Mouse (Mus musculus) forebrain, embryonic 13.5 days (tissue): ENCODE data around the gene Csnk2b. TPM values are rescaled to one million over a fixed set of nuclear protein-coding genes. Genes with fewer than 3 reads are reported as not detected.

Experiments used
- ATAC-seq: fragments of 200-750 bp; cut with Nextera tagmentation; 2 replicates; pipeline ENCODE4 v1.8.0; 2017
- H3K27ac ChIP-seq: fragments of 300-500 bp; sonication (generic); 2 replicates; pipeline ENCODE4 v1.5.1; 2015; ENCODE audit warnings: inconsistent platforms, mild to moderate bottlenecking, moderate library complexity
- H3K27me3 ChIP-seq: fragments of 300-500 bp; sonication (generic); 2 replicates; pipeline ENCODE4 v1.6.1; 2015; ENCODE audit warnings: mild to moderate bottlenecking, inconsistent platforms
- H3K36me3 ChIP-seq: fragments of 300-500 bp; sonication (generic); 2 replicates; pipeline ENCODE4 v1.6.1; 2015; ENCODE audit warnings: mild to moderate bottlenecking, inconsistent platforms; ENCODE audit not compliant: poor library complexity, severe bottlenecking
- H3K4me1 ChIP-seq: fragments of 300-500 bp; sonication (generic); 2 replicates; pipeline ENCODE4 v1.6.1; 2015; ENCODE audit warnings: inconsistent platforms
- H3K4me2 ChIP-seq: fragments of 300-500 bp; sonication (generic); 2 replicates; pipeline ENCODE4 v1.6.1; 2015; ENCODE audit warnings: inconsistent platforms, mild to moderate bottlenecking, moderate library complexity
- H3K4me3 ChIP-seq: fragments of 300-500 bp; sonication (generic); 2 replicates; pipeline ENCODE4 v1.5.1; 2015; ENCODE audit warnings: mild to moderate bottlenecking, inconsistent platforms
- H3K9ac ChIP-seq: fragments of 300-500 bp; sonication (generic); 2 replicates; pipeline ENCODE4 v1.6.1; 2015; ENCODE audit warnings: mild to moderate bottlenecking, inconsistent platforms
- H3K9me3 ChIP-seq: fragments of 300-500 bp; sonication (generic); replicated peaks from 2 replicates; pipeline ENCODE4 v1.6.1; 2016; ENCODE audit warnings: inconsistent platforms
- WGBS: fragments of 180-500 bp; shearing (Covaris S2); methylation state at CpG from one replicate; pipeline ENCODE4 v1.1.7; 2015; 5-methylcytosine and 5-hydroxymethylcytosine counted together
- polyA plus RNA-seq: library from polyadenylated mRNA; unstranded; fragments of >200 nt; fragmentation: Nextera tagmentation; extraction: Ambion mirVana; gene quantifications from 2 replicates; pipeline ENCODE4 v1.2.1, GENCODE M21; 2015

The Csnk2b gene
- polyA plus RNA-seq, 1 experiment from 2014 or later: 339 TPM

DNA sequence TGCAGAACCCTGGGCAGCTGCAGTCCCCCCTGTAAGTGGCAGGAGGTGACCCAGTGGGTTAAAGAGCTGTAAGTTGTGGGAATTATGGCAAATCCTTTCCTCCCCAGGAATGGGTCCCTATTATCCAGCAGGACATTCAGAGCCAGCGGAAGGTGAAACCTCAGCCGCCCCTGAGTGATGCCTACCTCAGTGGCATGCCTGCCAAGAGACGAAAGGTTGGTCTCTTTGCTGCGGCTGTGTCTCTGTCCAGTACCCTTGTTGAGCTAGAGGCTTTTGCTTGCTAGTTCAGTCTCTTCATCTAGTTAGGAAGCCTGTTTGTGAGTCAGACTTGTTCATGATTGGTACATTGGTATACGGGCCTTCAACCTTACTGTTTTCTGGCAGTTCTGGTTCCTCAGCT lies 24.3 kb upstream of the Csnk2b start:
- Histone ChIP-seq H3K4me2 (no peak overlapping the region), H3K27ac (no peak overlapping the region), H3K4me3 (no peak overlapping the region), H3K4me1 (no peaks in the 10 kb centered on the region), H3K27me3 (no peaks in the 10 kb centered on the region), H3K36me3 (peaks cover 98% of the 10 kb centered on the region), H3K9ac (no peak overlapping the region), H3K9me3 (no peaks in the 10 kb centered on the region)
- WGBS: 88% methylated on average over 5 of the region's 5 CpGs
- ATAC-seq: no peak

DNA sequence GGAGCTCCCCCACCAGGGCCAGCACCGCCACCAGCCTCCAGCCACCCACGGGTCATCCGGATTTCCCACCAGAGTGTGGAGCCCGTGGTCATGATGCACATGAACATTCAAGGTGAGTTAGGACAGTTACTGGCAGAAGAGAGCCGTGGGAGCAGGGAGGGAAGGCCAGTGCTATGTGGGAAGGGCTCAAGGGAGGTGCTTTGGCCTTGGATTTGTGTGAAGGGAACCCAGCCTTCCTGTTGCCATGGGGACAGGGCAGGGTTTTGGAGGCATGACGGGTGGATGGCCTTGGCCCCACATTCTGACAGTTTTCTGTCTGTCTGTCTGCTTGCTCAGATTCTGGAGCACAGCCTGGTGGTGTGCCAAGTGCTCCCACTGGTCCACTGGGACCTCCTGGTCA lies 20.1 kb upstream of the Csnk2b start:
- ATAC-seq: no peak
- H3K9me3 ChIP-seq: no peaks in the 10 kb centered on the region

DNA sequence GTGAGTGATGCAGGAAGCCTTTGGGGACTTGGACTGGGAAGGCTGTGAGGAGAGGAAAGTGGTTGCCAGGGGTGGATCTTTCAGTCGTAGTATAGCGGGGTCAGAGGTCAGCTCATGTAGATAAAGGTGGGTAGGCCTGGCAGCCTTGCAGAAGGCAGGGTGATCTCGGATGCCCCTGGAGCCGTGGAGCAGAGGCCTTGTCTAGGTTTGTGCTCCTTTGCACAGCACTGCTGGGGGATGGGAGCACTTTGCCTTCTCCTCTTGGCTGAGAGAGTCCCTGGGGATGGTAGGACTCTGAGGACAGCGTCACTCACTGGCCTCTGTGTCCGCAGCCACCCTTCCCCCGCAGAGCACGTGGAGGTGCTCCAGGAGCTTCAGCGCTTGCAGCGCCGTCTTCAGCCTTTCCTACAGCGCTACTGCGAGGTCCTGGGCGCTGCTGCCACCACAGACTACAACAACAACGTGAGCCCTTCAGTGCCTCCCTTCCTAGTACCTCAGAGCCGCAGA lies 18.7 kb upstream of the Csnk2b start:
- no peak for ATAC-seq
- 84% methylated on average over 16 of the region's 16 CpGs for WGBS
- no peaks in the 10 kb centered on the region for H3K27me3 ChIP-seq
- no peaks in the 10 kb centered on the region for H3K9me3 ChIP-seq
- H3K4me2 ChIP-seq: no peak overlapping the region
- H3K27ac ChIP-seq: no peak overlapping the region
- H3K4me1 ChIP-seq: peaks cover 28% of the 10 kb centered on the region
- peaks cover 77% of the 10 kb centered on the region for H3K36me3 ChIP-seq
- H3K9ac ChIP-seq: no peak overlapping the region
- no peak overlapping the region for H3K4me3 ChIP-seq

More for the DNA sequence above, 20.1 kb upstream of the Csnk2b start:
- Histone ChIP-seq H3K4me2 (no peak overlapping the region), H3K9ac (no peak overlapping the region), H3K4me3 (no peak overlapping the region), H3K27ac (no peak overlapping the region), H3K36me3 (peaks cover 91% of the 10 kb centered on the region), H3K4me1 (peaks cover 20% of the 10 kb centered on the region), H3K27me3 (no peaks in the 10 kb centered on the region)
- 92% methylated on average over 6 of the region's 6 CpGs for WGBS

DNA sequence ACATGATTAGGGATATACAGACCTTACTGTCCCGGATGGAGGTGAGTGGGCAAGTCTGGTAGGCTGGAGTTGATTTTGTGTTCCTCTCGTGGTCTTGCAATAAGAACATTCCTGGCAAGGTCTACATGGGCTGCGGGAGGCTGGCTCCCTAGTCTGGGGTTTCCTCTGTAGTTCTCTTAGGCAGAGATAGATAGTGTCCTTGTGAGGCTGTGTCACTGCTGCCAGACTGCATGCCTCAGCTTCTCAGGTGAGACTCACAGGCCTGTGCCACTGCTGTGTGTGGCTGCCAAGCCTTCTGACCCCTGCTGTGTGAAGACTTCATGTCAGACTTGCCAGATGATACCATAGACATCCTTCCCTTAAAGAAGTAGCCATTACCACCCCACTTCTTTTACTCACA lies 17.4 kb upstream of the Csnk2b start:
- no peak overlapping the region for H3K9ac ChIP-seq
- no peak overlapping the region for H3K27ac ChIP-seq
- H3K4me3 ChIP-seq: no peak overlapping the region
- peaks cover 64% of the 10 kb centered on the region for H3K36me3 ChIP-seq
- H3K4me1 ChIP-seq: peaks cover 28% of the 10 kb centered on the region
- WGBS: 96% methylated on average over 3 of the region's 3 CpGs
- H3K4me2 ChIP-seq: no peak overlapping the region
- H3K27me3 ChIP-seq: no peaks in the 10 kb centered on the region
- ATAC-seq: no peak
- no peaks in the 10 kb centered on the region for H3K9me3 ChIP-seq

DNA sequence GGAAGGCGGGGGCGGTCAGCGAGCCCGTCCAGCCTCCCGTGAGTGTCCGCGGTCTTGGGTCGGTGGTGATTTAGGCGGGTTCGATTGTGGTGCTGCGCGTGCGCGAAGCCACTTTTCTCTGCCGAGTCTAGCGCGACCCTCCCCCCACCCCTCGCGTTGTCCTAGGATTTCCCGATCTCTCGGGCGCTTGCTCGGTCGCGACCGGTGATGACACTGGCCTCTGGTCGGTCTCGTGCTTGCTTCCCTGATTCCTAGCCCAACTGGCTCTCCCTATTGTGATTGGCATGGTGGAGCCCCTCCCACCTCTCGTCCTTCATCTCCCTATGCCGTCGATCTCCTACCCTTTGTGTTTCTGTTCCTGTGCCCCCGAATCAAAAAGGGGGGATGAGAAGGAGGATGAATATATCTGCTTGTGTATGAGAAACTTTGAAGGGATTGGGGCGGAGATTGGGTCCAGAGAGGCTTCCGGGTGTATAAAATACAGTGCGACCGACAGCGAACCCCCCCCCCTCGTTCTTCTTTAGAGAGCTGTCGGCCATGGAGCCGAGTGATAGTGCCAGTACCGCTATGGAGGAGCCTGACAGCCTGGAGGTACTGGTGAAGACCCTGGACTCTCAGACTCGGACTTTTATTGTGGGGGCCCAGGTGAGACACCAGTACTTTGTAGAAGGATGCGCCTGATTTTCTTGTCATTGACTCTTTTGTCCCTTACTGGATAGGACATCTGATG lies 13.9 kb upstream of the Csnk2b start:
- Histone ChIP-seq H3K27me3 (no peaks in the 10 kb centered on the region), H3K9me3 (no peaks in the 10 kb centered on the region), H3K36me3 (peaks cover 29% of the 10 kb centered on the region), H3K4me3 (peak overlapping the region; percentile 79), H3K4me1 (peaks cover 28% of the 10 kb centered on the region), H3K4me2 (peak overlapping the region; percentile 82), H3K9ac (peak overlapping the region; percentile 87), H3K27ac (peak overlapping the region; percentile 95)
- WGBS: under 1% methylated on average over 43 of the region's 43 CpGs
- peak; percentile 71 for ATAC-seq

DNA sequence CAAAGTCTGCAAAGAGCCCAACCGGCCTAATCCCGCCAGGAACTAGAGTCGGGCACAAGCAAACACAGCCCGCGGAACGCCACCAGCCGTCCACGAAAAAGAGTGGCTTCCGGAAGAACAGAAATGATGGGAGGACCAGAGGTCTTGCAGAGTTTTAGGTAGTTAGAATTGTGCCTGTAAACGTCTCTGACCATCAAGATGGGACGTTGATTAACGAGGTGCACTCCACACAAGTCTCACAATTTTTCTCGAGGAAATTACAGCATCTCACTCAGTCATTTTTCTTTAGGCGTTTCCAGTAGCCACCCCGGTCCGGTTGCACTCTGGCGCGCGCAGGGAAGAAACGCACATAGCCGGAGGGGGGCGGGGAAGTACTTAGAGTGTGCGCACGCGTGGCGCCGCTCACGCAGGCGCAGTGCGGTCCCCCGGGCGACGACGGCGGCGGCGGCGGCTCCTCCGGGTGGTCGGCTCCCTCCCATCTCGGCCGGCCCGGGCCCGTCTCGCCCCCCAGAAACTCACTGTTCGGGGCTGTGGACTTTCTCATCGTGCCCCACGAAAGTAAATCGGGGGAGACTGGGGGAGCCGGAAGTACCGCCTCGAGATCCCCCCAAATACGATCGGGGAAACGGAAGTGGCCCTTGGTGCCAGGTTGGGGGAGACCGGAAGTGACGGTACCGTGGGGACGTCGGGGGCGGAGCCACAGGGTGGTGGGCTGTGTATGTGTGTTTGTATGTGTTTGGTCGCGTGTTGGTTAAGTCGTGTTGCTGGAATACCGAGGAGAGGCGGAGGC lies 13.1 kb upstream of the Csnk2b start, which contains the start of gene Bag6:
Gene Bag6, plus strand, starts transcription at position 378 of the 790 bp plus-strand sequence.
- H3K27ac ChIP-seq: peak within 1 kb of the TSS; percentile 95
- no peaks in the 10 kb centered on the region for H3K27me3 ChIP-seq
- H3K4me2 ChIP-seq: peak within 1 kb of the TSS; percentile 82
- ATAC-seq: peak; percentile 94
- under 1% methylated on average over 66 of the region's 66 CpGs for WGBS
- H3K4me1 ChIP-seq: peaks cover 28% of the 10 kb centered on the region
- H3K9me3 ChIP-seq: no peaks in the 10 kb centered on the region
- peak within 1 kb of the TSS; percentile 87 for H3K9ac ChIP-seq
- peak within 1 kb of the TSS; percentile 79 for H3K4me3 ChIP-seq
- peaks cover 21% of the 10 kb centered on the region for H3K36me3 ChIP-seq

DNA sequence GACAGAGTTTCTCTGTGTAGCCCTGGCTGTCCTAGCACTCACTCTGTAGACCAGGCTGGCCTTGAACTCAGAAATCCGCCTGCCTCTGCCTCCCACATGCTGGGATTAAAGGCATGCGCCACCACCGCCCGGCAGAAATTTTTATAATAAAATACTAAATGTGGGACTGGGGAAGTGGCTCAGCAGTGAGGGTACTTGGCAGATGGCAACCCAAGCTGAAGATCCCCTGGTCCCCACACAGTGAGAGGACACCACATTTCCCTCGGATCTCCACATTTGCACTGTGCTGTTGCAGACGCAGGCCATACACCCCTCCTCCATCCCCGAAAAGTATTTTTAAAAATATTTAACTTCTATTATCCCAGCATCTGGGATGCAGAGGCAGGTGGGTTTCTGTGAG lies 11.7 kb upstream of the Csnk2b start:
- Histone ChIP-seq H3K4me1 (peaks cover 24% of the 10 kb centered on the region), H3K27ac (no peak overlapping the region), H3K36me3 (peaks cover 13% of the 10 kb centered on the region), H3K4me3 (no peak overlapping the region), H3K4me2 (no peak overlapping the region), H3K9me3 (no peaks in the 10 kb centered on the region), H3K9ac (no peak overlapping the region), H3K27me3 (no peaks in the 10 kb centered on the region)
- WGBS: 97% methylated on average over 7 of the region's 7 CpGs
- no peak for ATAC-seq

DNA sequence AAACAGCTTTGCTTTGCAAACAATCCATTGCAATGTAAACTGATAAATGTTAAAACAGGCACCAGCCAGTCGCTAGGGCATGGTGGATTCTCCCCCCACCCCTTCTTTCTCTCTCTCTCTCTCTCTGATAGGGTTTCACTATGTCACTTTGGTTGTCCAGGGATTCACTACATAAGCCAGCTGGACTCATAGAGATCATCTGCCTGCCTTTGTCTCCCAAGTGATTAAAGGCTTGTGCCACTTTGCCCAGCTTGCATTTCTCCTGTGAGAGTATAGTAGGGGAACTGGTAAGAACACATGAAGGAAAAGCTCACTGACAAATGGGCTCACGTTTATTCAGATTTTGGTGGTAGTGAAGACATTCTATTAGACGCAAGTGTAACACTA lies 10.3 kb upstream of the Csnk2b start:
- no peaks in the 10 kb centered on the region for H3K27me3 ChIP-seq
- WGBS: 75% methylated on average over 3 of the region's 3 CpGs

DNA sequence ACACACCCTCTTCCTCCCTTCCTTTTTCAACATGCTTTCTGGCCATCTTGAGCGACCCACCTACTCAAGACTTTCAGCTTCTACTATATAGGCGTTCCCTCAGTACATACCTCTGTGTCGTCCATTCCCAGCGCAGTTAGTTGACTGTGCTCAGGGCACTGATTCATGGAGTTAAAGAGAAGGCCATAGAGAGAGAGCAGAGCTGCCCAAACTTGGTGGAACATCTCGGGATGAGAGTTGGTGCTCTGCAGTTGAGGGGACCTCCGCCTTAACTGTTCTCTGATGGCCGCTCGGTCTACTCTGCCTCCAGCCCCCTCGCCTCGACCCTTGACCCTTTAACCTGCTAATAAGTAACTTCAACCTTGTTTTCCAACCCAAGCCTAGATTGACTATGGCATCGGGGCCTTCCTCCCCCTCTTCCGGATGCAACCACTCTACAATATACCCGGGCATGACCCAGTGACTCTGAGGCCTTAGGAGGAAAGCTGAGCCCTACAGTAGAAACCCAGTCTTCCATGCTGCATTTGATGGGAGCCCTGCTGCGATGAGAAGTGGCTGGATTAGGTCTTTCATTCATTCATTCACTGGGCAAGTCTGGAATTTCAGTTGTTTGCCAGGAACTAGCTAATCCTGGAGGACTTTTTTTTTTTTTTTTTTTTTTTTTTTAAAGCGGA lies 9.8 kb upstream of the Csnk2b start, which contains the start of gene Apom:
Gene Apom, minus strand, starts transcription at position 551 of the 674 bp plus-strand sequence.
- H3K27ac ChIP-seq: no peak within 1 kb of the TSS
- no peaks in the 10 kb centered on the region for H3K27me3 ChIP-seq
- no peak within 1 kb of the TSS for H3K9ac ChIP-seq
- peaks cover 17% of the 10 kb centered on the region for H3K4me1 ChIP-seq
- WGBS: 84% methylated on average over 15 of the region's 15 CpGs
- peaks cover 13% of the 10 kb centered on the region for H3K36me3 ChIP-seq
- no peak within 1 kb of the TSS for H3K4me2 ChIP-seq
- ATAC-seq: no peak
- no peaks in the 10 kb centered on the region for H3K9me3 ChIP-seq
- no peak within 1 kb of the TSS for H3K4me3 ChIP-seq

More for the DNA sequence above, 10.3 kb upstream of the Csnk2b start:
- ATAC-seq: no peak
- Histone ChIP-seq H3K9ac (no peak overlapping the region), H3K36me3 (peaks cover 13% of the 10 kb centered on the region), H3K4me2 (no peak overlapping the region), H3K27ac (no peak overlapping the region), H3K4me3 (no peak overlapping the region), H3K9me3 (no peaks in the 10 kb centered on the region), H3K4me1 (peaks cover 17% of the 10 kb centered on the region)

DNA sequence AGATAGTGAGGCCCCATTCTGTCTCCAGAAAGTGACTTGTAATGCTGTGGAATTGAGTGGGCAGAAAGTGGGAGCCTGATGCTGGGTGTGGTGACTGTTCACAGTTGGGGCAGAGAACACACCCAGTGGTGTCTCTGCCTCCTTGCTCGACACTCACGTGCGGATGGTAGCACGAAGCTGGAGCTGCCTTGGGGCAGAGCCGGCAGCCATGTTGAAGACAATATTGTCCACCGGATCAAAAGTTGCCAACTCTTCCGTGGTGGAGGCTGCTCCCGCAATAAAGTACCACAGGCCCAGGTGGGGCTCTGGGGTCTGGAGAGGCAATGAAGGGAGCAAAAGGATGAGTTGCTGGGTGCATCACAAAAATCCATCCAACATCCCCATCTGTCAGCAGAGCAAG lies 9.2 kb upstream of the Csnk2b start:
- ATAC-seq: no peak
- no peak overlapping the region for H3K27ac ChIP-seq
- peaks cover 13% of the 10 kb centered on the region for H3K36me3 ChIP-seq
- no peak overlapping the region for H3K9ac ChIP-seq
- H3K27me3 ChIP-seq: no peaks in the 10 kb centered on the region
- H3K9me3 ChIP-seq: no peaks in the 10 kb centered on the region
- H3K4me3 ChIP-seq: no peak overlapping the region
- H3K4me2 ChIP-seq: no peak overlapping the region
- WGBS: 91% methylated on average over 8 of the region's 8 CpGs
- peaks cover 18% of the 10 kb centered on the region for H3K4me1 ChIP-seq

DNA sequence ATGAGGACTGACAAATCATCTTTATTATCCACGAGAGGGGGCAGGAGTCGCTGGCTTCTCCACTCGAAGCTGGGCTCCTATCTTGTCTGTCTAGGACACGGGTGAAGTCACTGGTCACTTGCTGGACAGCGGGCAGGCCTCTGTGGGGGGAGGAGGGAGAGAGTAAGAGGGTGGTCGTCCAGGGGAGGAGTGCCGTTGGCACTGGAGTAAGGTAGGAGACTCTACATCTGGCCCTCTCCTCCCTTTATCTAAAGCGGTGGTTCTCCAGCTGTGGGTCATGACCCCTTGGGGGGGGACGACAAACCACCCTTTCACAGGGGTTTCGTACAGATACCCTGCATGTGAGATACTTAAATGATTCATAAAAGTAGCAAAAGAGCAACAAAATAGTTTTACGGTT lies 7.1 kb upstream of the Csnk2b start:
- Histone ChIP-seq H3K4me3 (no peak overlapping the region), H3K27ac (no peak overlapping the region), H3K27me3 (no peaks in the 10 kb centered on the region), H3K9me3 (no peaks in the 10 kb centered on the region), H3K4me1 (peaks cover 29% of the 10 kb centered on the region), H3K36me3 (peaks cover 25% of the 10 kb centered on the region), H3K9ac (no peak overlapping the region), H3K4me2 (no peak overlapping the region)
- ATAC-seq: no peak
- 78% methylated on average over 11 of the region's 11 CpGs for WGBS

DNA sequence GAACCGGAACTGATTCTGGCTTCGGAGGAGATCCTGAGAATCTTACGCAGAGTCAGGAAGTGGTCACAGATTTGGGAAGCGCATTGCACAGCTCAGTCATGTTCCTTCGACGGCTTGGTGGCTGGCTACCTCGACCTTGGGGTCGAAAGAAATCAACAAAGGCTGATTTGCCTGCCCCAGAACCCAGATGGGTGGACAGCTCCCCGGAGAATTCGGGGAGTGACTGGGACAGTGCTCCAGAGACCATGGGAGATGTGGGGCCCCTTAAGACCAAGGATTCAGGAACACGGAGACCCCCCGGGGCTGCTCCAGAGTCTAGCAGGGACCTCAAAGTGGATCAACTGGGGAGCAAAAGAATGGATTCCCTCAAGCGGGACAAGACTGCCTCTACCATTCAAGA lies 5.2 kb upstream of the Csnk2b start:
- Histone ChIP-seq H3K27me3 (no peaks in the 10 kb centered on the region), H3K9me3 (no peaks in the 10 kb centered on the region), H3K27ac (no peak overlapping the region), H3K9ac (peak overlapping the region; percentile 87), H3K4me2 (peak overlapping the region; percentile 86), H3K36me3 (peaks cover 36% of the 10 kb centered on the region), H3K4me1 (peaks cover 38% of the 10 kb centered on the region), H3K4me3 (peak overlapping the region; percentile 68)
- ATAC-seq: no peak
- 75% methylated on average over 13 of the region's 13 CpGs for WGBS
